Mouse (Mus musculus): Measurements from ENCODE around the gene Nodal. TPM values are rescaled to one million over a fixed set of nuclear protein-coding genes. Genes with fewer than 3 reads are reported as not detected.

Gene Nodal
- total RNA-seq, 1 experiment from 2014 or later = not detected

GRCm38 (mm10) chr10:61465009-61465408 lies 47.2 kb downstream of the Nodal start:
- no peak for ATAC-seq (replicated peaks; ENCODE audit: insufficient number of reproducible peaks, low FRiP score, low TSS enrichment, poor library complexity, severe bottlenecking)

- no peak for ATAC-seq (replicated peaks; ENCODE audit: insufficient number of reproducible peaks, low FRiP score, low TSS enrichment, poor library complexity, severe bottlenecking)
These were observed 48.5 kb downstream of the Nodal start for GRCm38 (mm10) chr10:61466242-61466641.

- no peak for ATAC-seq (replicated peaks; ENCODE audit: insufficient number of reproducible peaks, low FRiP score, low TSS enrichment, poor library complexity, severe bottlenecking)
These were observed 49.1 kb downstream of the Nodal start for GRCm38 (mm10) chr10:61466873-61467272.

- ATAC-seq (replicated peaks; ENCODE audit: insufficient number of reproducible peaks, low FRiP score, low TSS enrichment, poor library complexity, severe bottlenecking) = 0 out of 2 replicates have a peak, but pooled peaks have one; percentile 55
These were observed 51.1 kb downstream of the Nodal start for GRCm38 (mm10) chr10:61468900-61469299.

GRCm38 (mm10) chr10:61473640-61474039 lies 55.9 kb downstream of the Nodal start:
- no peak for ATAC-seq (replicated peaks; ENCODE audit: insufficient number of reproducible peaks, low FRiP score, low TSS enrichment, poor library complexity, severe bottlenecking)

DNA sequence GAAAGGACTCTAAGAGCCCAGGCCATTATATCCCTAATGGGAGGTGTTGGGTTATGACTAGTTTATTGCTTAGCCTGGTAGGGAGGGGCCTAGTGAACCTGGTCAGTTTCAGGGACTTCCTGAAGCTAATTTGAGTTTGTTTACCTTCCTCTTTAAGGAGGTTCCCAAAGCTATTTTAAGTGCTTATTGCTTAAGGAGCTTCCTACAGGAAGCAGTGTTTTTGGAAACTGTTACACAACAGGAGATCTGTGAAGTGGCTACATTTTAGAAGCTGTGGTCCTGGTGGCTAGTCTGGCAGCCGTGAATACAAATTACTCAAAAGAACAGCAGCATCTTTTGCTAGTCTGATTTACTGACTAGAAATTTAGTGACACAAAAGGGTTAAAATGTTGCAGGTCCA lies 56.6 kb downstream of the Nodal start:
- peak; percentile 45 for ATAC-seq (replicated peaks; ENCODE audit: insufficient number of reproducible peaks, low FRiP score, low TSS enrichment, poor library complexity, severe bottlenecking)

Other genes starting within 250 kb of the Nodal start
- not detected in 3 replicates for gene Tbata, start 246.0 kb upstream of the Nodal start, total RNA-seq (2017)
- gene Adamts14, start 144.5 kb upstream of the Nodal start, total RNA-seq (2017) = 25.6 to 108 TPM (median 30.9 TPM) in 3 replicates
- 250 to 831 TPM (median 313 TPM) in 3 replicates for gene Prf1, start 120.1 kb upstream of the Nodal start, total RNA-seq (2017)
- 1.8 to 8.2 TPM (median 7.5 TPM) in 3 replicates for gene Pald1, start 34.4 kb upstream of the Nodal start, total RNA-seq (2017)
- gene Eif4ebp2, start 34.7 kb downstream of the Nodal start, total RNA-seq (2017) = 9.4 to 20.7 TPM (median 11.8 TPM) in 3 replicates
- 2.1 to 4.9 TPM (median 3.3 TPM) in 3 replicates for gene Lrrc20, start 57.8 kb downstream of the Nodal start, total RNA-seq (2017)
- not detected in 3 replicates for gene Npffr1, start 177.5 kb downstream of the Nodal start, total RNA-seq (2017)
- 13.3 to 20.4 TPM (median 17.9 TPM) in 3 replicates for gene Ppa1, start 230.6 kb downstream of the Nodal start, total RNA-seq (2017)

Data from monocyte, adult 5-6 weeks (primary cell).